Mouse (Mus musculus) intestine, embryonic 16.5 days (tissue): ENCODE results near the gene Ncr1. TPM values are rescaled to one million over a fixed set of nuclear protein-coding genes. Genes with fewer than 3 reads are reported as not detected.

Source experiments
- microRNA-seq: library from miRNA; unstranded; fragments of <30 nt; microRNA quantifications from one replicate; pipeline ENCODE4, GENCODE M21; 2016
- polyA plus RNA-seq: library from polyadenylated mRNA; unstranded; fragments of >200 nt; fragmentation: Nextera tagmentation; extraction: Ambion mirVana; gene quantifications from 2 replicates; pipeline ENCODE4 v1.2.1, GENCODE M21; 2015

The Ncr1 gene
- polyA plus RNA-seq, 1 experiment from 2014 or later = 0.09 TPM

Small RNA genes lying within 50 kb of the gene (microRNA-seq; reads per million reads assigned to microRNA genes)
- gene Gm24752 = not detected
- gene Gm25349 = not detected

Other genes with a start within 250 kb of the Ncr1 start
- 5.2 and 6.5 TPM in 2 replicates for gene Ttyh1, start 218.3 kb upstream of the Ncr1 start, polyA plus RNA-seq
- 35.5 and 40.3 TPM in 2 replicates for gene Leng8, start 200.7 kb upstream of the Ncr1 start, polyA plus RNA-seq
- 6.8 and 7.1 TPM in 2 replicates for gene Leng9, start 187.3 kb upstream of the Ncr1 start, polyA plus RNA-seq
- gene Cdc42ep5, start 172.9 kb upstream of the Ncr1 start, polyA plus RNA-seq = 83.5 and 84.5 TPM in 2 replicates
- gene Lilra5, start 100.0 kb upstream of the Ncr1 start, polyA plus RNA-seq = 0.22 and 0.38 TPM in 2 replicates
- 0.10 and 0.23 TPM in 2 replicates for gene Gp6, start 60.0 kb downstream of the Ncr1 start, polyA plus RNA-seq
- 27.3 and 28.7 TPM in 2 replicates for gene Rdh13, start 107.9 kb downstream of the Ncr1 start, polyA plus RNA-seq
- gene Eps8l1, start 123.0 kb downstream of the Ncr1 start, polyA plus RNA-seq = 4.0 and 4.1 TPM in 2 replicates
- 17.0 and 17.3 TPM in 2 replicates for gene Ppp1r12c, start 164.0 kb downstream of the Ncr1 start, polyA plus RNA-seq
- 23.0 and 23.2 TPM in 2 replicates for gene Tnnt1, start 178.7 kb downstream of the Ncr1 start, polyA plus RNA-seq
- gene Tnni3, start 186.5 kb downstream of the Ncr1 start, polyA plus RNA-seq = 1.6 TPM in 2 replicates
- gene Dnaaf3, start 194.7 kb downstream of the Ncr1 start, polyA plus RNA-seq = 1.1 and 1.3 TPM in 2 replicates
- gene Syt5, start 209.8 kb downstream of the Ncr1 start, polyA plus RNA-seq = 5.9 and 6.8 TPM in 2 replicates